Mouse (Mus musculus): ENCODE results near the gene Aars2. TPM values are rescaled to one million over a fixed set of nuclear protein-coding genes. Genes with fewer than 3 reads are reported as not detected.

The Aars2 gene
- polyA plus RNA-seq, 1 experiment from 2014 or later, result 20.5 TPM

DNA sequence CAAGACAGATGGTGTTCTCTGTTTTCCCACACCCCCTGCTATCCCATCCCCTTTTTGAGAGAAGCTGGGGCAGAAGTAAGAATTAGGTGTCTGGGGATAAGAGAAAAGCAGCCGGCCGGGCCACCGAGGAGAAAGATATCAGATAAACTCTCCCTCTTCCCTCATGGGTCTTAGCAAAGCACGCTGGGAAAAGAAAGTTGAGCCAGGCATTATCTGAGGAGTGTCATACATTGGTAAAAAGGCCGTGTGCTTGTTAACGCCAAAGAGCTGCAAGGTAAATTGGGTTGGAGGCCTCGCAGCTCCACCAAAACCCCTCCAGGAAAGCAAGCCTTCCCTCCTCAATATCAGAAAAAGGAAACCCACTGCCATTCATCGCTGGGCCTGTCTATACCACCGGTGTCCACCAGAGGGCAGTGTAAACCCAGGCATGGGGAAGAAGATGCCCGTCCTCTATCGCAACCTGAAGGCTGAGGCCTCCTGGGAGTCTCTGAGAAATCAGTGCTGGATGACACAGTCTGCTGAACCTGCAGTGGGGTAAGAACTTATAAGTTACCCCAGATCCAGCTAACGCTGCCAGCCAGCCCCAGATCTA is 28.3 kb upstream of the Aars2 start:
- H3K4me1 ChIP-seq, result peaks cover 11% of the 10 kb centered on the region
- H3K4me2 ChIP-seq, result no peak overlapping the region
- no peaks in the 10 kb centered on the region for H3K9me3 ChIP-seq
- 16% methylated on average over 12 of the region's 12 CpGs for WGBS
- no peak overlapping the region for H3K4me3 ChIP-seq
- peak; percentile 28; the same call in 1 of the 2 replicates for ATAC-seq (replicated peaks)
- H3K27me3 ChIP-seq (replicated peaks), result no peaks in the 10 kb centered on the region; the same call in 1 of the 2 replicates
- H3K9ac ChIP-seq, result no peak overlapping the region
- H3K36me3 ChIP-seq (replicated peaks), result no peaks in the 10 kb centered on the region
- no peak overlapping the region for H3K27ac ChIP-seq

DNA sequence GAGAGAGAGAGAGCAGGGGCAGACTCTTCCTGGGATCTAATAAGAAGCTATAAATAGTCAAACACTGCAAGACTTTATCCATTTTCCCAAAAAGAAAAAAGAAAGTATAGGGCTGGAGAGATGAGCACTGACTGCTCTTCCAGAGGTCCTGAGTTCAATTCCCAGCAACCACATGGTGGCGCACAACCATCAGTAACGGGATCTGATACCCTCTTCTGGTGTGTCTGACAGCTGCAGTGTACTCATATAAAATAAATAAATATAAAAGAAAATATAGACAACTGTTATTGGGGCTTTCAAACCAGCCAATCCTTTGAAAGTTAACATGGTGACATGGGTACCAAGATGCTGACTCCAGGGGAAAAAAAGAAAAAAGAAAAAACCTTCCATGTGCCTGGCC is 26.2 kb upstream of the Aars2 start:
- Histone ChIP-seq H3K27me3 (replicated peaks) (no peaks in the 10 kb centered on the region; the same call in 1 of the 2 replicates), H3K27ac (no peak overlapping the region), H3K9ac (no peak overlapping the region), H3K4me1 (no peaks in the 10 kb centered on the region), H3K4me3 (no peak overlapping the region), H3K4me2 (no peak overlapping the region), H3K9me3 (no peaks in the 10 kb centered on the region), H3K36me3 (replicated peaks) (no peaks in the 10 kb centered on the region)
- ATAC-seq (replicated peaks), result no peak
- 39% methylated on average over 2 of the region's 2 CpGs for WGBS

DNA sequence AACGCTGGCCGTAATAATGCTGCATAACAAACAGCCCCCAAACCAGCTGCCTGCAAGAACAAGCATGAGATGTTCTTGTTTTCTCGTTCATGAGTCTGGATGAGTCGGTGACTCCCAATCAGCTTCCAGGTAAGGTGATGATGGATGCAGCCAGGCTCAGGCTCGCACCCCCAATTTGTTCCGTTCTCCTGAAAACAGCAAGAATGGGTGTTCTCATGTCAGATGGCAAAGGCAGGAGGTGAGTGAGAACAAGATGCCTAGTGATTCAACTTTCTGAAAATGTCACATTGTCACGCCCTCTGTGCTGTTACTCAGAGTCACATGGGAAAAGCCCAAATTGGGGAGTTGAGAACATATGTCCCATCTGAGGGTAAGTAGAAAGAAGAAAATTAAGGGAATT is 21.1 kb upstream of the Aars2 start:
- Histone ChIP-seq H3K4me3 (no peak overlapping the region), H3K27me3 (replicated peaks) (no peaks in the 10 kb centered on the region), H3K9me3 (no peaks in the 10 kb centered on the region), H3K9ac (no peak overlapping the region), H3K4me1 (no peaks in the 10 kb centered on the region), H3K4me2 (no peak overlapping the region), H3K36me3 (replicated peaks) (no peaks in the 10 kb centered on the region), H3K27ac (no peak overlapping the region)
- WGBS, result 88% methylated on average over 7 of the region's 7 CpGs
- no peak for ATAC-seq (replicated peaks)

DNA sequence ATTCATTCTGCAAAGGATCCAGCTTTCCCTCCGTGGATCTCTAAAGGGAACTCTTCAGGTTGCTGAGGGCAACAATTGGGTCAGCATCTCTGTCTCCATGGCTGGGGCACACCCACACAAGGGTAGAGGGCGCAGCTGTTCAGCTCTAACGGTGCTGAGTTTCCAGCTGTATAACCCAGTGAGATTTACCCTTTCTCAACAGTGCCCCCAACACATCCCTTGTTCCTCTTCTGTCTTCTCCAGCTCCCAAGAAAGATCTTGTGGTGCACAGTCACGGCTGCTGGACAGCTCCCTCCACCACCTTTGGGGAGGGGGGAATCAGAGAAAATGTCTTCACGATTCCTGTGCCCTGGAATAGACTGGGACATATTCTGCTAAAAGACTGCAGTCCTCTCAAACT is 19.4 kb upstream of the Aars2 start:
- 17% methylated on average over 5 of the region's 5 CpGs for WGBS
- H3K9me3 ChIP-seq, result no peaks in the 10 kb centered on the region
- no peak for ATAC-seq (replicated peaks)
- H3K4me1 ChIP-seq, result no peaks in the 10 kb centered on the region
- no peaks in the 10 kb centered on the region for H3K27me3 ChIP-seq (replicated peaks)
- no peak overlapping the region for H3K4me2 ChIP-seq
- no peaks in the 10 kb centered on the region for H3K36me3 ChIP-seq (replicated peaks)
- no peak overlapping the region for H3K27ac ChIP-seq
- no peak overlapping the region for H3K4me3 ChIP-seq
- no peak overlapping the region for H3K9ac ChIP-seq

DNA sequence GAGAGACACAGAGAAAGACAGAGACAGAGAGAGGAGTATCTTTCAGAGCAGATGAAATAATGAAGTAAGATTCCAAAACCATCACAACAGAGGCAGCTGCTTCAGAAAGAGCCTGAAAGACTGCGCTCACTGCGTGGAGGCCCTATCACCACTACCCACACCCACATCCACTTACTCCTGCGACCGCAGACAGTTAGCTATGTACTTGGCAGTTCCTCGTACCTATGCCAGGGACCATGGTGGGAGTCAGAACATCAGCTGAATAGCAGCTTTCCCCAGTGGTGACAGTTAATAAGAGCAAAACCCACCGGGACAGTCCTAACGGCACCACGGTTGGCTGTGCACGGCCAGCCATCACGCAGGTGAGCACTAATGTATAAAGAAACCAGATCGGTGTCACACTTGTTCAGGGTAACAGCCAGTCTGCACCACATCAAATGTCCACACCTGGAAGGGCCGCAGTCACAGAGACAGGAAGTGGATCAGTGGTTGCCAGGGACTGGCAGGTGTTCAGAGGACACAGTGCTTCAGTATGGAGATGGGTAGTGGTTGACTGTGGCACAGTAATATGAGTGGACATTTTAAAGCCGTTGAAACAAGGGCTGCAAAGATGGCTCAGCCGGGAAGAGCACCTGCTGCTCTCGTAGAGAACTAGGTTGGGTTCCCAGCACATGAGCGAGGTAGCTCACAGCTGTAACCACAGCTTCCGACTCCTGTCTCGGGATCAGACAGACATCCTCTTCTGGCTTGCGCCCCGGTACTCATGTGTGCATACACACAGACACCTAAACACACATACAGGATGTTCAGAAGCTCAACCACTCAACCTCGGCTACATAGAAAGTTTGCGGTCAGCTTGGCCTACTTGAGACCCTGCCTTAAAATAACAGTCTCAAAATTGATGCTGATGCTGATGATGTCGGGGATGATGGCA is 18.1 kb upstream of the Aars2 start:
- 88% methylated on average over 23 of the region's 23 CpGs for WGBS
- no peaks in the 10 kb centered on the region for H3K4me1 ChIP-seq
- ATAC-seq (replicated peaks), result no peak
- H3K27me3 ChIP-seq (replicated peaks), result no peaks in the 10 kb centered on the region
- H3K9ac ChIP-seq, result no peak overlapping the region
- H3K4me2 ChIP-seq, result no peak overlapping the region
- no peaks in the 10 kb centered on the region for H3K36me3 ChIP-seq (replicated peaks)
- H3K4me3 ChIP-seq, result no peak overlapping the region
- no peaks in the 10 kb centered on the region for H3K9me3 ChIP-seq
- no peak overlapping the region for H3K27ac ChIP-seq

DNA sequence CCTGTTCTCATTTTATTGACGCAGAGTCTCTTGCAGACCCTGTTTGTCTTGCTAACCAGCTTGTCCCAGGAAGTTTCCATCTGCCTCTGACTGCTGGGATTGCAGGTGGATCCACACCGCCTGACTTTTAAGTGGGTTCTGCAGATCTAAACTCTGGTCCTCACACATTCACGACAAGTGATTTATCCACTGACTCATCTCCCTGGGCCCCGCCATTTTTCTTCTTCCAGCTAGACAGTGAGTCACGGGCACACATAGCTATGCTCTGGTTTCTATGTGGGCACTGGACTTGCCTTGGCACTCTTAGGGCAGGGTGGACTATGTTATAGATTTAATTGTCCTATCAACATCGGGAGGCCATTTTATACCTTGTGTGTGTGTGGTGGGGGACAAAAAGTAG is 16.9 kb upstream of the Aars2 start:
- no peak for ATAC-seq (replicated peaks)
- H3K4me1 ChIP-seq, result no peaks in the 10 kb centered on the region
- H3K4me2 ChIP-seq, result no peak overlapping the region
- 0 out of 2 replicates have a peak, but pooled peaks cover 3% of the 10 kb centered on the region for H3K27me3 ChIP-seq (replicated peaks)
- WGBS, result 83% methylated on average over 6 of the region's 6 CpGs
- no peak overlapping the region for H3K9ac ChIP-seq
- H3K36me3 ChIP-seq (replicated peaks), result no peaks in the 10 kb centered on the region
- no peaks in the 10 kb centered on the region for H3K9me3 ChIP-seq
- H3K4me3 ChIP-seq, result no peak overlapping the region
- H3K27ac ChIP-seq, result no peak overlapping the region

DNA sequence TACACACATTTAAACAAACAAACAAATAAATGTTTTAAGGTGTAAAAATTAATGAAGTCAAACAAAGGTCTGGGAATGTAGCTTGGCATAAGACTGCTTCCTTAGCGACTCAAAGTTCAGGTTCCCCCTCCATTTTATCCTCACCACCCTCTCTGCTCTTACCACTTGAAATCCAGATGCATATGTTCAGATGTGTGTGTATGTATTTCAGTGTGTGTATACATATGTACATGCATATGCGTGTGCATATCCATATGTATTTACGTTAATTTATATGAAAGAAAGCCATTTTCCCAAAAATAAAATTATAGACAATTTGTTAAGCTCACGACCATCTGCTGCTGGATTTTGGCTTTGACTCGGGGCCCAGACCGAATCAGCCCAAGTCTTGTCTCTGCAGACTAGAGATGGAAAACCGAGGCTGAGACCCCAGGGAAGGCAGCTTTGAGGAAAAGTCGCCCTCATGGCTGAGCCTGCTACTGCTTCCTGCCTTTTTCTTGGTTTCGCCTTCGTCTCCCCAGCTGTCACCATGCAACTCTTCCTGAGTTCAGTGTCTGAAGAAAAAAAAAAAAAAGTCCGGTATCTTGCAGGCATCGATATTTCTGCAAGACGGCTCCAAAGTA is 16.0 kb upstream of the Aars2 start:
- Histone ChIP-seq H3K9ac (no peak overlapping the region), H3K27ac (no peak overlapping the region), H3K4me2 (no peak overlapping the region), H3K27me3 (replicated peaks) (0 out of 2 replicates have a peak, but pooled peaks cover 3% of the 10 kb centered on the region), H3K36me3 (replicated peaks) (no peaks in the 10 kb centered on the region), H3K4me1 (no peaks in the 10 kb centered on the region), H3K4me3 (no peak overlapping the region), H3K9me3 (no peaks in the 10 kb centered on the region)
- WGBS, result 74% methylated on average over 13 of the region's 13 CpGs
- no peak for ATAC-seq (replicated peaks)

DNA sequence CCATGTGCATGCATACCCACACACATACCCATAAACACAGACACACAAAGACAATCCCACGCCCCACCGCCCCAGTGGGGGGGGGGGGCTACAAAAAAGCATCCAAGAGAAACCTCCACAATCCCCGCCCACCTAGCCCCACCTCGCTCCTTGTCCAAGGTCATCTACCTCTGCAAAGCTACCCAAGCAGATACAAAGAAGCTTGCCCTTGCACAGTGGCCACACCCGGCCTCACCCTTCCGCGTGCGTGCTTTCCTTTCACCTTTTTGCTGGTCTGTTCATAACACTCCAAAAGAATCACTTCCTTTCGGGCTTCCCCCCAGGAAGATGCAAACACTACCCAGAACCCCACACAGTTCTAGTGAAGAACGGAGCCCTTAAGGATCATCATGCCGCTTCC is 11.2 kb upstream of the Aars2 start:
- 85% methylated on average over 11 of the region's 11 CpGs for WGBS
- Histone ChIP-seq H3K27ac (no peak overlapping the region), H3K36me3 (replicated peaks) (no peaks in the 10 kb centered on the region), H3K4me3 (no peak overlapping the region), H3K9ac (no peak overlapping the region), H3K27me3 (replicated peaks) (0 out of 2 replicates have a peak, but pooled peaks cover 3% of the 10 kb centered on the region), H3K4me2 (no peak overlapping the region), H3K4me1 (no peaks in the 10 kb centered on the region), H3K9me3 (no peaks in the 10 kb centered on the region)
- ATAC-seq (replicated peaks), result no peak

DNA sequence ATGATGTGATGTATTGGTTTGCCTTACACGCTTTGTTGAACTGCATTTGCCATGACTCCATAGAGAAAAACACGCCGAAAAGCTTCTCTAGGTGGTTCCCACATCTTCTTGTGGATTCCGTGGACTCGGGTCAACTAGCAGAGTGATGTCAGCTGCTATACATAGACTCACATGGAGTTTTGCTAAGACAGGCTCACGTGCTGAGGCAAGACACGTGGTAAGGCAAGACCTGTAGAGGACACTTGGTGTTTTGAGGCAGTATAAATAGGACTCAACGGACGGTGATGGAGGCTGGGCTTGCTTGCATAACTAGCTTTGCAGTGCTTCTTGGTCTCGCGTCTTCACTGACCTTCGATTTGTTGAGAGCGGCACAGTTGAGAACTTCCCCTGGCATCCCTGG is 8.2 kb upstream of the Aars2 start:
- 83% methylated on average over 13 of the region's 13 CpGs for WGBS
- Histone ChIP-seq H3K27me3 (replicated peaks) (0 out of 2 replicates have a peak, but pooled peaks cover 3% of the 10 kb centered on the region), H3K36me3 (replicated peaks) (no peaks in the 10 kb centered on the region), H3K4me3 (no peak overlapping the region), H3K4me2 (no peak overlapping the region), H3K27ac (no peak overlapping the region), H3K9ac (no peak overlapping the region), H3K4me1 (no peaks in the 10 kb centered on the region), H3K9me3 (no peaks in the 10 kb centered on the region)
- ATAC-seq (replicated peaks), result no peak

DNA sequence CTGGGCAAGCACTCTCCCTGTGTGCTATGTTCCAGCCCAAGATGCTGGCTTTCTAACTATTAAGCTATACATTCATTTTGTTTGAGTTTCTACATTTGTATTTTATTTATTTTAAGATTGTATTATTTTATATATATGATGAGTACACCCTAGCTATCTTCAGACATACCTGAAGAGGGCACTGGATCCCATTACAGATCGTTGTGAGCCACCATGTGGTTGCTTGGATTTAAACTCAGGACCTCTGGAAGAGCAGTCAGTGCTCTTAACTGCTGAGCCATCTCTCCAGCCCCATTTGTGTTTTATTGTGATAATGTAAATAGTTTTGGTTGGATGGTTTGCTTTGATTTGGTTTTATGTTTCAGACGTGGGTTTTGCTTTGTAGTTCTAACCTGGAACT is 7.1 kb upstream of the Aars2 start:
- Histone ChIP-seq H3K27me3 (replicated peaks) (no peaks in the 10 kb centered on the region), H3K9me3 (no peaks in the 10 kb centered on the region), H3K36me3 (replicated peaks) (no peaks in the 10 kb centered on the region), H3K4me3 (no peak overlapping the region), H3K27ac (no peak overlapping the region), H3K4me1 (no peaks in the 10 kb centered on the region), H3K9ac (no peak overlapping the region), H3K4me2 (no peak overlapping the region)
- 59% methylated on average over 2 of the region's 2 CpGs for WGBS
- no peak for ATAC-seq (replicated peaks)

DNA sequence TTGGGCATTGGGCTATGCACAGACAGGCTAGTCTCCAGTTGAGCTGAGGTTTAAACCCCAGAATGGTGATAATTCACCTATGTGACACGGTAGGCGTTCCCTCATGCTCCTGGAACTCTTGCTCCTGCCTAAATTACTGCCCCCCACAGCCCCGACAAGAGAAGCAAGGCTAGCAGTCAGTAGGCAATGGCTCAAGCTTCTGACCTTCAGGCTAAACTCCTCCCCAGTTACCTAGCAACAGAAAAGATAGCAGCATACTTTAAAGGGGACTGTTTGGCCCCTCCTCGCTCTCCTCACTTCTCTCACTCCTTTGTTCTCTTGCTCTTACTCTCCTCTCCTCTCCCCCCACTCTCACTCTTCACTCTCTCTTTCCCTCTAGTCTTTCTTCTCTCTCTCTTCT is 5.7 kb upstream of the Aars2 start:
- Histone ChIP-seq H3K9ac (no peak overlapping the region), H3K36me3 (replicated peaks) (no peaks in the 10 kb centered on the region), H3K4me2 (no peak overlapping the region), H3K4me1 (no peaks in the 10 kb centered on the region), H3K4me3 (no peak overlapping the region), H3K27me3 (replicated peaks) (no peaks in the 10 kb centered on the region), H3K9me3 (no peaks in the 10 kb centered on the region), H3K27ac (no peak overlapping the region)
- no peak for ATAC-seq (replicated peaks)
- 44% methylated on average over 4 of the region's 4 CpGs for WGBS

DNA sequence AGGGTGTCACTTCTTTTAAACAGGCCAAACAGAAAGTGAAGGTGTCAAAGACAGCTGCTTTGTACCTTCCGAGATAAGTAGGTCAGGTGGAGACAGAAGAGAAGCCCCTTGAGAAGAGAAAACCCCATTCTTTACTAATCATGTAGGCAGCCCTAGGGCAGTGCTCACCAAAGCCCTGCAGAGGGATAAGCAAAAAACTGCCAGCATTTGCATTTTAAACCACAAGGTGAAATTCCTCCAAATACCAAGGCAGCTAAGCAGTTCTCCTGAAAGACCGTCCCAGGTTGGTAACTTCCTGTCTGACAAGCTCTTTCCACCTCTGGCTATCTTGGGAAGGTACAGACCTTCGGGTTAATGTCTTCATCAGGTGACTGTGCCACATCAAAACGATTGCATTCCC is 4.3 kb upstream of the Aars2 start:
- 57% methylated on average over 4 of the region's 4 CpGs for WGBS
- Histone ChIP-seq H3K4me3 (no peak overlapping the region), H3K4me1 (peaks cover 8% of the 10 kb centered on the region), H3K9ac (no peak overlapping the region), H3K36me3 (replicated peaks) (no peaks in the 10 kb centered on the region), H3K4me2 (no peak overlapping the region), H3K27me3 (replicated peaks) (no peaks in the 10 kb centered on the region), H3K9me3 (no peaks in the 10 kb centered on the region), H3K27ac (no peak overlapping the region)
- ATAC-seq (replicated peaks), result no peak
